Mouse (Mus musculus) frontal cortex, postnatal 25 days (tissue): ENCODE results near the gene Fam216b.

Experiments used
- DNase-seq, 2 experiments: peaks; one replicate each; pipeline ENCODE4 v3.0.0; 2022; ENCODE audit warnings: low spot score in 2 of 2

Gene Fam216b

DNA sequence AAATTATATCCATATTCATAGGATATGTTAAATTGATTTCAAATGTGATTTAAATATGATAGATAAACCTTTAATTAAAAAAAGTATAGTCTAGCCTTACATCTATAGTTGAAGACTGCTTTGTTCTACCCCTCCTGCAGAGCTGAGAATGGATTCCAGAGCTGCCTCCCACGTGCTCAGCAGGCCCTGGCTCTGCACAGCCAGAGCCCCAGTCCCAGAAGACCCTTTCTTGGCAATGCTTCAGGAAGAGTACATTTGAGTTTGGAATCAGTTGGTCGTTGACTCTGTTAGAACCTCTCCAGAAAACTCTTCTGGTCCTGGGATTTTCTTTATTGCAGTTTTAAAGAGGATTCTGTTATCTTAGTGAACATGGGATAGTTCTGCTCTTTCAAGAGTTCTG, 45.7 kb downstream of the Fam216b start:
- no peak for DNase-seq

DNA sequence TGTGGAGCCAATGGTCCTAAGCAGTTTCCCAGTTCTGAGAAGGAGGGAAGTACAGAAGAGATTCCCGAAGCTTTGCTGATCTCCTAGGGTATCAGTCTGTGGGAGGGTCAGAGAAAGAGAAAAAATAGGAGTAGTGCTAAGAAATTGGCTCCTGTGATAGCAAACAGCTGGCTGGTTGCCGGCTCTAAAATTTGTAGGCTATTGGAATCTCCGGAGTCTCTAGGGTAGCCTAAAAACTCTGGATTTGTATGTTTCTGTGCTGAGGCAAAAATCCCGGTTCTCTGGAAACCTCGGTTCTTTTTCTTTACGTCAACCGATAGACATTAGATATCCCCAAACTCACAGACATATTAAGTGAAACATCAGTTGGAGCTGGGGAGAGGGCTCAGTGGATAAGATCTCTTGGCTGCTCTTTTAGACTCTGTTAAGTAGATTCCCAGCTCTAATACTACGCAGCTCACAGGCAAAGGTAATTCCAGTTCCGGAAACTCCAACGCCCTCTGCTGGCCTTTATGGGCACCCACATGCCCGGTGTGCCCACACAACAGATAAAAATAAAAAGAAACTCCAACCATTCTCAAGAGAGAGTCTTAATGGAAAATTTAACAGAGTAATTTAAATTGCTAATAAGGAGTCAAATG, 46.8 kb downstream of the Fam216b start:
- no peak for DNase-seq

DNA sequence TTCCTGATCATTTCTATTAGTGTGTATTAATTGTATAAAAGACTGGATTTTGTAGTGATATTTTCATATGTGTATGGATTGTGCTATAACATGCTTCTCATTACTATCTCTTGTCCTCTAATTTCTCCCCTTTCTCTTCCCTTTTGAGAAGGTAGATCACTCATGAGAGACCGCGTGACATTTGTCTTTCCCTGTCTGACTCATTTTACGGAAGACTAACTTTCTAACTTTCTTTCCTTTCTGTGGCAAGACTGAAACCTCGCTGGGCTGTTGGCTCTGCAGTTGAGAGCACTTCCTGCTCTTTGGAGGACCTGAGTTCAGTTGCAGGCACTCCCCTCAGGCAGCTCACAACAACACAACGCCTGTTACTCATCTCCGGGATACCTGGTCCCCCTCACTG, 48.2 kb downstream of the Fam216b start:
- DNase-seq = no peak

DNA sequence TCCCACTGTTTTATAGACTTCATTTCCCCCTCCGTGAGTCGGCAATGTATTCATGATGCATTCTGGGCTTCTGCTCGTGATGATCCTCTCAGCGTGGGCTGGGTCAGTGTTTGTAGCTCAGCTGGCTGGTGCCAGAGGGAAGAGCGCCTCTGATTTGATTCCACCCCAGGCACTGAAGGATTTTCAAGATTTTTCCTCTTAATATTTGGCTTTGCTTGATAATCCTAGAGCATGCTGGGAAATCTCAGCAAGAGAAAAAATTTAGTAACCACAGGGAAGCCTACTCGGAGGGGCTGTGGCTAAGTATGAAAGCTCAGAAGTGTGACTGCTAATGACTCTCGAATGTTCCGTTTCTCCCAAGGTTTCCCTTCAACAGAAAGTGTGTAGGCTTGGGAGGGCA, 49.9 kb downstream of the Fam216b start:
- no peak for DNase-seq
